Mouse (Mus musculus) lung, adult 18-20 months (tissue): Measurements from ENCODE around the gene Ankrd61.

Experiments
- DNase-seq, 2 experiments: peaks; one replicate each; pipeline ENCODE4 v3.0.0; 2022; ENCODE audit warnings: mixed read lengths in 2 of 2

Gene Ankrd61

DNA sequence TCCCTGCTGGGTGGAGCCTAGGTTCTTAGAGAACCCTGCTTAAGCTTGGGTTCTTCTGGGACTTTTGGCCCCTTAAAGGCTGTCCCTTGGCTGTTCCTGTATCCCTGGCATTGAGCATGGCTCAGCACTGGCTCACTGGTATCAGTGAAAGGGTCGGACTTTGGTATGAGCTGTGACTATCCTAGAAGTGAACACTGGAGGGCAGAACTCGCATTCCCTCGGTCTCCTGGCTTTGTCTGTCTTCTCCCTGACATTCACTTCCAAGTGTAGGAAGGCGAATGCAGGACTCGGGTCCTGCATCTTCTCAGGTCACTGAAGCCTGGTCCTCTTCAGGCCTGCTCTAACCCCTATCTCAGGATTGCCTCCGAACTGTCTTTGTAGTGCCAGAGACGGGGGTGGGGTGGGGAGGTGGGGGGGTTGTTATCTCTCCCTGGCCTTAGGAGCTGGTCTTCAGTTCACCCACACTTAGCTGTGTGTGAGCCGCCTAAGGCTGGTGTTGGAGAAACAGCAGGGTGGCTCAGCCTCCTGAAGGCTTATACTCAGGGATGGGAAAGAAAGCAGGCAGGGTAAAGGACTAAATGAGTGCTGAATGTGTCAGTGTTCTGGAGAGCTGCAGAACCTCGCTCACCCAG, 5.1 kb downstream of the Ankrd61 start:
- DNase-seq = no peak

DNA sequence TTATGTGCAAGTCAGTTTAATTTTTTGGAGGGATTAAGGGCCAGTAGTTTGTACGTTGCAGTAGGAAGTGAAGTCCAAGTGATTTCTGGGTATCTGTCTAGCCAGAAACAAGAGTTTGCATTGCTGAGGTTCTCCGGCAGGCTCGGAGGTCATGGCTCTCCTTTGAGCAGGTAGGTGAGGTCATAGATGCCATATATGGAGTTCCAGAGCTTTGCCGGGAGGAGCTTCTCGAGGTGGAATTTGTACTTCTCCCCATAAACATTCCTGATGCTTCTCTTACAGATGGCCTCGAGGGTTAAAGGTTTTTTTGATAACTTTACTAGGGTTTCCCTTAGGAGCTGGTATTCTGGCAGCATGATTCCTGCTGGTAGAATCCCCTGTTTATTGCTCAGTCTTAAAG, 6.7 kb downstream of the Ankrd61 start:
- DNase-seq = no peak

GRCm38 (mm10) chr5:143885274-143885673, 12.2 kb downstream of the Ankrd61 start:
- DNase-seq = no peak

GRCm38 (mm10) chr5:143874571-143874970, 22.9 kb downstream of the Ankrd61 start:
- DNase-seq = no peak

DNA sequence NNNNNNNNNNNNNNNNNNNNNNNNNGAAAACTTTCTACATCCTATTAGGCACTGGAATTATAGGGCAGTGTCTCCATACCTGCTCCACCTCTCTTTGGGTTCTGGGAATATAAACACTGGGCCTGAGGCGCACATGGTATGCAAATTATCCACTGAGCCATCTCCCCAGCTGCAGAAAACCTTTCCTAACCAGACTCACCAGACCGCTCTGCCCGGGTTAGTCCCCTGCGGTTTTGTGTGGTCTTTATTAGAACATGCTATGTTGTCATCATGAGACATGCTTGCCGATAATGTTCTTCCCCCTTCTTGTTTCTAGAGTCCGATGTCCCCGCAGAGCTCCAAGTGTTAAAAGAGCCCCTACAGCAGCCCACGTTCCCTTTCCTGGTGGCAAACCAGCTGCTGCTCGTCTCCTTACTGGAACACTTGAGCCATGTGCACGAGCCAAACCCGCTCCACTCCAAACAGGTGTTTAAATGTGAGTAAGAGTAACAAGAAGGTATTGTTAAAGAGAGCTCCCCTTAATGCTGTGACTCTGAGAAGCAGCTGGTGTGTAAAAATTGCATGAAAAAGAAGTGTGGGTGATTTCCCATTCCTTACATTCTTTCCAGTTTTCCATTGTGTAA, 25.8 kb downstream of the Ankrd61 start:
- DNase-seq = no peak
